Comparison of ENCODE assay signal across 15 mouse cellular contexts in genomic region chr17:49992625-49993603, GRCm38 (mm10).
DNase-seq lines count a peak whose midpoint lies in the region; ATAC-seq lines count a peak whose summit lies in the region.
"Had no signal": no experiment of that assay in that cellular context is flagged by ENCODE, and none has a peak within 500 bp of the region (broad histone marks: within the 10 kb centered on the region; RNA-seq: fewer than 3 reads in every experiment).

No protein-coding gene starts in this region.

- H3K27me3 ChIP-seq in heart, embryonic 10.5 days (ENCODE audit: insufficient read depth, poor library complexity, severe bottlenecking), result no peaks in the 10 kb centered on the region
- no peaks in the 10 kb centered on the region for H3K27me3 ChIP-seq in heart, embryonic 12.5 days (replicated peaks)
- H3K27me3 ChIP-seq in limb, embryonic 10.5 days (ENCODE audit: low read depth, poor library complexity, severe bottlenecking), result no peaks in the 10 kb centered on the region
- H3K27me3 ChIP-seq: intestine, embryonic 15.5 days; liver, embryonic 13.5 days; midbrain, embryonic 13.5 days had no signal

- H3K9me3 ChIP-seq in heart, embryonic 10.5 days, result no peaks in the 10 kb centered on the region
- no peaks in the 10 kb centered on the region for H3K9me3 ChIP-seq in heart, embryonic 12.5 days (replicated peaks)
- no peaks in the 10 kb centered on the region for H3K9me3 ChIP-seq in limb, embryonic 10.5 days (replicated peaks)
- H3K9me3 ChIP-seq: intestine, embryonic 15.5 days; liver, embryonic 13.5 days; midbrain, embryonic 13.5 days had no signal

- peak; percentile 35 for DNase-seq in heart, embryonic 10.5 days (ENCODE audit: low spot score)
- DNase-seq in layer of hippocampus, postnatal 36 days, result peak; percentile 27 to 31
- DNase-seq in layer of hippocampus, postnatal 10 days (ENCODE audit: low spot score in 2 of 2), result no peak
- no peak for DNase-seq in limb, embryonic 10.5 days (ENCODE audit: low spot score)
- DNase-seq in cerebellum, adult 18-20 months, result no peak
- DNase-seq: cerebellum, adult 9-10 months; heart, postnatal 4 days; kidney, postnatal 10 days; liver, embryonic 13.5 days; right cerebral cortex, postnatal 25 days had no signal

- no peak for ATAC-seq in heart, embryonic 12.5 days (ENCODE audit: insufficient number of reproducible peaks, low FRiP score)
- ATAC-seq in activated CD4-positive, CD25-positive, alpha-beta regulatory T cell, adult 4 months, result peak; percentile 72
- ATAC-seq: intestine, embryonic 15.5 days; midbrain, embryonic 13.5 days had no signal

- H3K9ac ChIP-seq in heart, embryonic 12.5 days, result no peak overlapping the region
- H3K9ac ChIP-seq: intestine, embryonic 15.5 days; liver, embryonic 13.5 days; midbrain, embryonic 13.5 days had no signal

- 60% methylated on average over 11 of the region's 11 CpGs for WGBS in heart, embryonic 10.5 days
- 58% methylated on average over 11 of the region's 11 CpGs for WGBS in heart, embryonic 12.5 days
- 51% methylated on average over 11 of the region's 11 CpGs for WGBS in limb, embryonic 10.5 days

- no peak overlapping the region for H3K4me3 ChIP-seq in heart, embryonic 10.5 days
- H3K4me3 ChIP-seq in heart, embryonic 12.5 days, result no peak overlapping the region
- H3K4me3 ChIP-seq in limb, embryonic 10.5 days, result no peak overlapping the region
- H3K4me3 ChIP-seq: intestine, embryonic 15.5 days; liver, embryonic 13.5 days; midbrain, embryonic 13.5 days had no signal

- peaks cover 12% of the 10 kb centered on the region; the same call in 1 of the 2 replicates for H3K4me1 ChIP-seq in heart, embryonic 10.5 days
- peaks cover 7% of the 10 kb centered on the region for H3K4me1 ChIP-seq in heart, embryonic 12.5 days (replicated peaks)
- H3K4me1 ChIP-seq in limb, embryonic 10.5 days, result peaks cover 49% of the 10 kb centered on the region
- H3K4me1 ChIP-seq: intestine, embryonic 15.5 days; midbrain, embryonic 13.5 days had no signal

- H3K4me2 ChIP-seq in heart, embryonic 12.5 days, result no peak overlapping the region
- H3K4me2 ChIP-seq: intestine, embryonic 15.5 days; liver, embryonic 13.5 days; midbrain, embryonic 13.5 days had no signal

- no peak overlapping the region for H3K27ac ChIP-seq in heart, embryonic 10.5 days
- H3K27ac ChIP-seq in heart, embryonic 12.5 days (ENCODE audit: poor library complexity, severe bottlenecking), result no peak overlapping the region; the same call in 1 of the 2 replicates
- H3K27ac ChIP-seq in limb, embryonic 10.5 days, result peak overlapping the region; percentile 39; the same call in 1 of the 2 replicates
- H3K27ac ChIP-seq: intestine, embryonic 15.5 days; liver, embryonic 13.5 days; macrophage; midbrain, embryonic 13.5 days had no signal

- no peaks in the 10 kb centered on the region for H3K36me3 ChIP-seq in heart, embryonic 10.5 days
- 0 out of 2 replicates have a peak, but pooled peaks cover 3% of the 10 kb centered on the region for H3K36me3 ChIP-seq in heart, embryonic 12.5 days
- H3K36me3 ChIP-seq in limb, embryonic 10.5 days, result no peaks in the 10 kb centered on the region
- H3K36me3 ChIP-seq: intestine, embryonic 15.5 days; liver, embryonic 13.5 days; midbrain, embryonic 13.5 days had no signal

Comparison
In these comparisons a context has a peak if more than half of its experiments do, and no peak if none do; other contexts are left out.
1. DNase-seq: peak in heart, embryonic 10.5 days (single experiment) and layer of hippocampus, postnatal 36 days (2 of 2); none in layer of hippocampus, postnatal 10 days (0 of 2), limb, embryonic 10.5 days (single experiment) and cerebellum, adult 18-20 months (0 of 2).